ENCODE assay signal across 13 mouse cellular contexts in the genomic region with DNA sequence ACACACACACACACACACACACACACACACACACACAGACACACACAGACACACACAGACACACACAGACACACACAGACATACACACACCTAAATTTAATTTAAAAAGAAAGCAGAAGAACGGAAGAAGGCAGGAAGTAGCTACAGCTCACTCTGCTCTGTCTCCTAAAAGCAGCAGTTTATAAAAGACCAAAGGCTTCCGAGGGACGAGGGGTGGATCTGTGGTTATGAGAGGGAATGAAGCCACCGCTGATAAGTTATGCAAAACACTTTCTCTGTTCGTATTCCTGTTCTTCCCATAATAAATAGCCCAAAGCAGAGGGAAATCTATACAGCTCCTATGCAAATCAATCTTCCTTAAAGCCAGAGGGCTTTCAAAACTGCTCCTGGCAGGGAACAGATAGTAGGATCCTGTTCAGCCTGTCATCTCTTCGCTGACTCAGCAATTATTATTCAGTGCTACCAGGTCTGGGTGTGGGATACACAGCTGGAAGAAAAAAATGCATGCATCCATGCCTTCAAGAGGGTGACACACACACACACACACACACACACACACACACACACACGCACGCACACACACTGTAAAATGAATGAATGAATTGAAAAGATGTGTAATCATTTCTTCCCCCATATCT. TPM values are rescaled to one million over a fixed set of nuclear protein-coding genes. Genes with fewer than 3 reads are reported as not detected.
A peak's percentile ranks its signal among the peaks of the same experiment; 100 is the strongest.
DNase-seq lines count a peak whose midpoint lies in the region; ATAC-seq and TF ChIP-seq lines count a peak whose summit lies in the region.
"Had no signal": no experiment of that assay in that cellular context is flagged by ENCODE, and none has a peak within 500 bp of the region (broad histone marks: within the 10 kb centered on the region; RNA-seq: fewer than 3 reads in every experiment).

No protein-coding gene starts in this region.

- no peak for TF ChIP-seq CTCF in bone marrow macrophage, adult 2 months (IDR thresholded peaks at IDR 0.05; ENCODE audit: low read depth, low read length)

- no peak for TF ChIP-seq POLR2A in bone marrow macrophage, adult 2 months (IDR thresholded peaks at IDR 0.05; ENCODE audit: borderline replicate concordance, low read depth, low read length)

- WGBS in midbrain, embryonic 15.5 days: 60% methylated on average over 8 of the region's 8 CpGs

- H3K4me3 ChIP-seq in megakaryocyte, embryonic 14.5 days (replicated peaks): peak overlapping the region; percentile 88
- peak overlapping the region; percentile 20; the same call in 1 of the 2 replicates for H3K4me3 ChIP-seq in bone marrow macrophage, adult 2 months (ENCODE audit: insufficient read depth, low read length)
- H3K4me3 ChIP-seq in midbrain, embryonic 15.5 days: no peak overlapping the region
- H3K4me3 ChIP-seq: neural tube, embryonic 12.5 days had no signal

- peaks cover 100% of the 10 kb centered on the region for H3K4me1 ChIP-seq in megakaryocyte, embryonic 14.5 days
- H3K4me1 ChIP-seq in bone marrow macrophage, adult 2 months (ENCODE audit: control insufficient read depth, insufficient read depth, low read length): peaks cover 74% of the 10 kb centered on the region
- H3K4me1 ChIP-seq in midbrain, embryonic 15.5 days: no peaks in the 10 kb centered on the region
- H3K4me1 ChIP-seq: neural tube, embryonic 12.5 days had no signal

- H3K27ac ChIP-seq in bone marrow macrophage, adult 2 months (ENCODE audit: insufficient read depth, low read depth, low read length): peak overlapping the region; percentile 75
- no peak overlapping the region for H3K27ac ChIP-seq in midbrain, embryonic 15.5 days
- H3K27ac ChIP-seq: liver, embryonic 14.5 days; neural tube, embryonic 12.5 days had no signal

- DNase-seq in layer of hippocampus, adult 9-10 months (ENCODE audit: low spot score): no peak
- DNase-seq in layer of hippocampus, postnatal 25 days (ENCODE audit: extremely low spot score in 1 of 2, low spot score in 1 of 2): no peak
- DNase-seq: cerebellum, adult 8-10 months; kidney, adult 9 months; lung, postnatal 4 days; retina, postnatal 1 day had no signal

- ATAC-seq in megakaryocyte, adult 5-6 weeks (ENCODE audit: poor library complexity, severe bottlenecking): no peak
- peak; percentile 68 for ATAC-seq in CD4-positive, CD25-positive, alpha-beta regulatory T cell, adult 4 months
- peak; percentile 69; the same call in 1 of the 2 replicates for ATAC-seq in midbrain, embryonic 15.5 days (replicated peaks)

- H3K9me3 ChIP-seq in megakaryocyte, embryonic 14.5 days: peaks cover 5% of the 10 kb centered on the region; the same call in 1 of the 2 replicates
- no peaks in the 10 kb centered on the region for H3K9me3 ChIP-seq in midbrain, embryonic 15.5 days
- H3K9me3 ChIP-seq: neural tube, embryonic 12.5 days had no signal

- no peak overlapping the region for H3K4me2 ChIP-seq in midbrain, embryonic 15.5 days
- H3K4me2 ChIP-seq: neural tube, embryonic 12.5 days had no signal

- H3K27me3 ChIP-seq in megakaryocyte, embryonic 14.5 days (replicated peaks): no peaks in the 10 kb centered on the region
- no peaks in the 10 kb centered on the region for H3K27me3 ChIP-seq in midbrain, embryonic 15.5 days (replicated peaks)
- H3K27me3 ChIP-seq: neural tube, embryonic 12.5 days had no signal

- peaks cover 86% of the 10 kb centered on the region for H3K36me3 ChIP-seq in megakaryocyte, embryonic 14.5 days (replicated peaks; ENCODE audit: low read length)
- H3K36me3 ChIP-seq in midbrain, embryonic 15.5 days (replicated peaks): no peaks in the 10 kb centered on the region
- H3K36me3 ChIP-seq: neural tube, embryonic 12.5 days had no signal

- no peak overlapping the region for H3K9ac ChIP-seq in midbrain, embryonic 15.5 days
- H3K9ac ChIP-seq: liver, embryonic 14.5 days; neural tube, embryonic 12.5 days had no signal

RNA-seq across cellular contexts. Expression of gene Vav1, which starts 7.9 kb away (rescaled TPM):
- polyA plus RNA-seq in megakaryocyte, embryonic 14.5 days (2012; ENCODE audit: insufficient read depth, low replicate concordance): 34.6 and 164 TPM in 2 replicates
- 84.7 and 92.2 TPM in 2 replicates for total RNA-seq in megakaryocyte, adult 5-6 weeks (2015)
- total RNA-seq in megakaryocyte, adult 5-6 weeks (2017): 307 and 321 TPM in 2 replicates
- 100 to 1,000 TPM in 1 of 2 experiments, 10 to 100 TPM in 1; 88.9 to 130 TPM for polyA plus RNA-seq in CD4-positive, CD25-positive, alpha-beta regulatory T cell, adult 4 months (2017; shearing (Covaris generic))
- 128 and 138 TPM in 2 replicates for polyA plus RNA-seq in bone marrow macrophage, adult 2 months (2012; ENCODE audit: insufficient read depth, insufficient read length, missing spikeins)
- 1.5 and 1.6 TPM in 2 replicates for polyA plus RNA-seq in midbrain, embryonic 15.5 days (2015; fragmentation: Nextera tagmentation; extraction: Ambion mirVana)
- 1 to 10 TPM; 3.3 to 3.5 TPM for total RNA-seq in layer of hippocampus, postnatal 25 days (2021)

RNA-seq across cellular contexts. Expression of gene Trip10, which starts 37.6 kb away (rescaled TPM):
- polyA plus RNA-seq in megakaryocyte, embryonic 14.5 days (2012; ENCODE audit: insufficient read depth, low replicate concordance): 25.4 and 45.7 TPM in 2 replicates
- total RNA-seq in megakaryocyte, adult 5-6 weeks (2015): 3.6 and 5.4 TPM in 2 replicates
- 9.0 and 9.4 TPM in 2 replicates for total RNA-seq in megakaryocyte, adult 5-6 weeks (2017)
- 1 to 10 TPM; 2.6 to 3.6 TPM for polyA plus RNA-seq in CD4-positive, CD25-positive, alpha-beta regulatory T cell, adult 4 months (2017; shearing (Covaris generic))
- polyA plus RNA-seq in bone marrow macrophage, adult 2 months (2012; ENCODE audit: insufficient read depth, insufficient read length, missing spikeins): 24.6 and 26.6 TPM in 2 replicates
- 9.6 and 10.5 TPM in 2 replicates for polyA plus RNA-seq in midbrain, embryonic 15.5 days (2015; fragmentation: Nextera tagmentation; extraction: Ambion mirVana)
- 1 to 10 TPM; 5.9 to 7.4 TPM for total RNA-seq in layer of hippocampus, postnatal 25 days (2021)

RNA-seq across cellular contexts. Expression of gene Gpr108, which starts 38.6 kb away (rescaled TPM):
- 30.6 and 33.1 TPM in 2 replicates for polyA plus RNA-seq in megakaryocyte, embryonic 14.5 days (2012; ENCODE audit: insufficient read depth, low replicate concordance)
- total RNA-seq in megakaryocyte, adult 5-6 weeks (2015): 36.6 and 39.1 TPM in 2 replicates
- total RNA-seq in megakaryocyte, adult 5-6 weeks (2017): 36.6 and 37.7 TPM in 2 replicates
- 10 to 100 TPM; 62.0 to 94.4 TPM for polyA plus RNA-seq in CD4-positive, CD25-positive, alpha-beta regulatory T cell, adult 4 months (2017; shearing (Covaris generic))
- 60.4 and 60.7 TPM in 2 replicates for polyA plus RNA-seq in bone marrow macrophage, adult 2 months (2012; ENCODE audit: insufficient read depth, insufficient read length, missing spikeins)
- polyA plus RNA-seq in midbrain, embryonic 15.5 days (2015; fragmentation: Nextera tagmentation; extraction: Ambion mirVana): 22.7 and 23.1 TPM in 2 replicates
- 10 to 100 TPM; 20.4 to 23.3 TPM for total RNA-seq in layer of hippocampus, postnatal 25 days (2021)

RNA-seq across cellular contexts. Expression of gene C3, which starts 58.9 kb away (rescaled TPM):
- 0.52 and 16.6 TPM in 2 replicates for polyA plus RNA-seq in megakaryocyte, embryonic 14.5 days (2012; ENCODE audit: insufficient read depth, low replicate concordance)
- total RNA-seq in megakaryocyte, adult 5-6 weeks (2015): 699 and 776 TPM in 2 replicates
- 1,145 and 1,156 TPM in 2 replicates for total RNA-seq in megakaryocyte, adult 5-6 weeks (2017)
- 1 to 10 TPM in 1 of 2 experiments, under 1 TPM in 1; 0.85 to 1.3 TPM for polyA plus RNA-seq in CD4-positive, CD25-positive, alpha-beta regulatory T cell, adult 4 months (2017; shearing (Covaris generic))
- 89.2 and 101 TPM in 2 replicates for polyA plus RNA-seq in bone marrow macrophage, adult 2 months (2012; ENCODE audit: insufficient read depth, insufficient read length, missing spikeins)
- 2.2 TPM in 2 replicates for polyA plus RNA-seq in midbrain, embryonic 15.5 days (2015; fragmentation: Nextera tagmentation; extraction: Ambion mirVana)
- total RNA-seq in layer of hippocampus, postnatal 25 days (2021): 1 to 10 TPM in 1 of 2 experiments, under 1 TPM in 1; 0.98 to 1.3 TPM

Comparison
In these comparisons a context has a peak if more than half of its experiments do, and no peak if none do; other contexts are left out.
1. RNA of gene Vav1, which starts 7.9 kb away (polyA plus RNA-seq): 34.6 to 164 TPM in megakaryocyte, embryonic 14.5 days, 88.9 to 130 TPM in CD4-positive, CD25-positive, alpha-beta regulatory T cell, adult 4 months and 128 to 138 TPM in bone marrow macrophage, adult 2 months; 1.5 to 1.6 TPM in midbrain, embryonic 15.5 days; every median in the first group is over 10 times any median in the second.